Mouse (Mus musculus): ENCODE data around the gene Kcnn4.

Gene Kcnn4

GRCm38 (mm10) chr7:24369731-24370541 is at the start of gene Kcnn4:
Gene Kcnn4 (plus strand): TSS chr7:24370263.
- in situ Hi-C loops (cut with MboI): no loop called here

GRCm38 (mm10) chr7:24322593-24322992 is 47.5 kb upstream of the Kcnn4 start:
- in situ Hi-C loops (cut with MboI): no loop called here

- in situ Hi-C loops (cut with MboI): no loop called here
These were observed 44.9 kb upstream of the Kcnn4 start for GRCm38 (mm10) chr7:24325197-24325596.

GRCm38 (mm10) chr7:24325675-24326128 is 44.4 kb upstream of the Kcnn4 start:
- in situ Hi-C loops (cut with MboI): no loop called here

- in situ Hi-C loops (cut with MboI): no loop called here
These were observed 43.6 kb upstream of the Kcnn4 start for GRCm38 (mm10) chr7:24326273-24327135.

GRCm38 (mm10) chr7:24327281-24327975 is 42.6 kb upstream of the Kcnn4 start:
- in situ Hi-C loops (cut with MboI): no loop called here

GRCm38 (mm10) chr7:24333304-24333986 is 36.6 kb upstream of the Kcnn4 start, which contains the start of gene Tescl:
Gene Tescl (minus strand): TSS chr7:24333936.
- in situ Hi-C loops (cut with MboI): no loop called here

- in situ Hi-C loops (cut with MboI): no loop called here
These were observed 34.3 kb upstream of the Kcnn4 start for GRCm38 (mm10) chr7:24335699-24336309.

GRCm38 (mm10) chr7:24338241-24338640 is 31.8 kb upstream of the Kcnn4 start:
- in situ Hi-C loops (cut with MboI): no loop called here

- in situ Hi-C loops (cut with MboI): no loop called here
These were observed 26.3 kb upstream of the Kcnn4 start for GRCm38 (mm10) chr7:24343701-24344272.

- in situ Hi-C loops (cut with MboI): no loop called here
These were observed 23.6 kb upstream of the Kcnn4 start for GRCm38 (mm10) chr7:24346444-24346843.

GRCm38 (mm10) chr7:24348896-24349295 is 21.2 kb upstream of the Kcnn4 start, which contains the start of gene Lypd5:
Gene Lypd5 (plus strand): TSS chr7:24349196.
- in situ Hi-C loops (cut with MboI): no loop called here

- in situ Hi-C loops (cut with MboI): no loop called here
These were observed 14.4 kb upstream of the Kcnn4 start for GRCm38 (mm10) chr7:24355646-24356045.

- in situ Hi-C loops (cut with MboI): no loop called here
These were observed 14.0 kb upstream of the Kcnn4 start for GRCm38 (mm10) chr7:24356081-24356480.

- in situ Hi-C loops (cut with MboI): no loop called here
These were observed 12.2 kb upstream of the Kcnn4 start for GRCm38 (mm10) chr7:24357899-24358298.

- in situ Hi-C loops (cut with MboI): no loop called here
These were observed 10.8 kb upstream of the Kcnn4 start for GRCm38 (mm10) chr7:24359269-24359668.

GRCm38 (mm10) chr7:24361001-24361400 is 9.1 kb upstream of the Kcnn4 start:
- in situ Hi-C loops (cut with MboI): no loop called here

GRCm38 (mm10) chr7:24363228-24363627 is 6.8 kb upstream of the Kcnn4 start:
- in situ Hi-C loops (cut with MboI): no loop called here

- in situ Hi-C loops (cut with MboI): no loop called here
These were observed 5.2 kb upstream of the Kcnn4 start for GRCm38 (mm10) chr7:24364827-24365226.

- in situ Hi-C loops (cut with MboI): no loop called here
These were observed 4.6 kb upstream of the Kcnn4 start for GRCm38 (mm10) chr7:24365258-24366014.

Data from mature B cell (primary cell).